Mouse (Mus musculus): ENCODE results near the gene Ggta1. TPM values are rescaled to one million over a fixed set of nuclear protein-coding genes. Genes with fewer than 3 reads are reported as not detected.

Ggta1 gene
- polyA plus RNA-seq, 1 experiment = 0.68 TPM

DNA sequence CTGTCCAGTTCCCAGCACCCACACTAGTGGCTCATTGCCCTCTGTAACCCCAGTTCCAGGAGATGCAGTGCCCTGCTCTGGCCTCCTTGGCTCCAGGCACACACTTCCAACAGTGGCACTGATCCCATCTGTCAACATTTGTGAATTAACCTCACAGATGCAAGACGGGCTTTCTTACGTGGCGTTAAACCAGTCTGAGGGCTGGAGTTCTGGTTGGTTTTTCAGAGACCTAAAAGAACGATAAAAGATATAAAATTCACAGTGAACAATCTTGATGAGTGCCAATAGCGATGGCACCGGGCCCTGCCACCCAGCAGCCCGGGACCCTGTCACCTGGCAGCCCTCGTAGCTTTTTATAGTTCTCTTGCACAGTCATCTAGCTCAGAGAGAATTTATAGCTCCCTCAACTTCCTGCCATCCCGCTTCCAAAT, 77.6 kb downstream of the Ggta1 start:
- Histone ChIP-seq H3K4me1 (ENCODE audit: control insufficient read depth, insufficient read depth, low read length) (no peaks in the 10 kb centered on the region), H3K4me3 (ENCODE audit: control insufficient read depth, low read depth, low read length) (no peak overlapping the region), H3K27me3 (ENCODE audit: control insufficient read depth, insufficient read depth, low read length) (no peaks in the 10 kb centered on the region; the same call in 1 of the 2 replicates)

DNA sequence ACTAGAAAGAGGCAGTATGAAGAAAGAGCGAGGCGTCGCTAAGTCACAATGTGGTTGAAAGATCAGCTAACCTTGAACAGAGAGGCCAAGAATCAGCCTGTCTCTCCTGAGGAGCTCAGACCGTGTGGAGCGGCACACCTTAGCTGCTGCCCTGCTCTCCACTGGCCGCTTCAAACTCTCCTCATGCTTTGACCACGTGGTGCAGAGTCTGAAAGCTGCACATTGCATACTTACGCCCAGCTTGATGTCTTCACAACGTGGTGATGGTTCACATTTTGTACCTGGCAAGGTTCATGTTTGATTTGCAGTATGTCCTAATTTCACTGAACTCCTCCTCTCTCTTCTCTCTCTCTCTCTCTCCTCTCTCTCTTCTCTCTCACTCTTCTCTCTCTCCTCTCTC, 83.7 kb downstream of the Ggta1 start:
- no peaks in the 10 kb centered on the region for H3K4me1 ChIP-seq (ENCODE audit: control insufficient read depth, insufficient read depth, low read length)
- TF ChIP-seq POLR2A (IDR thresholded peaks at IDR 0.05; ENCODE audit: control insufficient read depth, low read depth, low read length) (no peak), CTCF (IDR thresholded peaks at IDR 0.05; ENCODE audit: control insufficient read depth, insufficient read depth, insufficient replicate concordance, low read depth, low read length) (no peak)
- no peak overlapping the region for H3K4me3 ChIP-seq (ENCODE audit: control insufficient read depth, low read depth, low read length)
- H3K27me3 ChIP-seq (ENCODE audit: control insufficient read depth, insufficient read depth, low read length) = no peaks in the 10 kb centered on the region; the same call in 1 of the 2 replicates
- no peak overlapping the region for H3K27ac ChIP-seq (ENCODE audit: control insufficient read depth, insufficient read depth, low read depth, low read length)
- H3K36me3 ChIP-seq (ENCODE audit: control insufficient read depth, insufficient read depth, low read length) = no peaks in the 10 kb centered on the region

More for the DNA sequence above, 77.6 kb downstream of the Ggta1 start:
- TF ChIP-seq POLR2A (IDR thresholded peaks at IDR 0.05; ENCODE audit: control insufficient read depth, low read depth, low read length) (no peak), CTCF (IDR thresholded peaks at IDR 0.05; ENCODE audit: control insufficient read depth, insufficient read depth, insufficient replicate concordance, low read depth, low read length) (no peak)
- Histone ChIP-seq H3K36me3 (ENCODE audit: control insufficient read depth, insufficient read depth, low read length) (no peaks in the 10 kb centered on the region), H3K27ac (ENCODE audit: control insufficient read depth, insufficient read depth, low read depth, low read length) (no peak overlapping the region)

- Histone ChIP-seq H3K4me3 (ENCODE audit: control insufficient read depth, low read depth, low read length) (no peak overlapping the region), H3K27ac (ENCODE audit: control insufficient read depth, insufficient read depth, low read depth, low read length) (no peak overlapping the region), H3K27me3 (ENCODE audit: control insufficient read depth, insufficient read depth, low read length) (no peaks in the 10 kb centered on the region), H3K4me1 (ENCODE audit: control insufficient read depth, insufficient read depth, low read length) (no peaks in the 10 kb centered on the region), H3K36me3 (ENCODE audit: control insufficient read depth, insufficient read depth, low read length) (no peaks in the 10 kb centered on the region)
- TF ChIP-seq CTCF (IDR thresholded peaks at IDR 0.05; ENCODE audit: control insufficient read depth, insufficient read depth, insufficient replicate concordance, low read depth, low read length) = no peak
Observed at GRCm38 (mm10) chr2:35377600-35377999, 85.4 kb downstream of the Ggta1 start.

DNA sequence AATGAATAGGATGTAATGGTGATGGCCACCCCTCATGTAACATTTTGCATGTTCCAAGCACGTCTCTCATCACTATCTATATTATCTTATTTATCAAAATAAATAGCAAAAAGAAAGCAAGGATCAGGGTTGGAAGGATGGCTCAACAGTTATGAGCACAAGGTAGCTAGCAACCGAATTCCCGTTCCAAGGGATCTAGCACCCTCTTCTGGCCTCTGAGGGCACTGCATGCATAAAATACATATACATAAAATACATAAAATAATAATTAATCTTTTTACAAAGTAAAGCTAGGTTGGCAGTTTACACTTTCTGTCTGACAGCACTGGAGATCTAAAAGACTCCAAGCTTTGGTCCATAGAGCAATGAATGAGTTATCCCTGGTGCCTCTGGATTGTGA, 90.0 kb downstream of the Ggta1 start:
- TF ChIP-seq CTCF (IDR thresholded peaks at IDR 0.05; ENCODE audit: control insufficient read depth, insufficient read depth, insufficient replicate concordance, low read depth, low read length) (peak; percentile 45; the same call in 1 of the 2 replicates), POLR2A (IDR thresholded peaks at IDR 0.05; ENCODE audit: control insufficient read depth, low read depth, low read length) (no peak)
- H3K27me3 ChIP-seq (ENCODE audit: control insufficient read depth, insufficient read depth, low read length) = no peaks in the 10 kb centered on the region
- H3K27ac ChIP-seq (ENCODE audit: control insufficient read depth, insufficient read depth, low read depth, low read length) = no peak overlapping the region
- H3K4me3 ChIP-seq (ENCODE audit: control insufficient read depth, low read depth, low read length) = no peak overlapping the region
- no peaks in the 10 kb centered on the region for H3K4me1 ChIP-seq (ENCODE audit: control insufficient read depth, insufficient read depth, low read length)
- no peaks in the 10 kb centered on the region for H3K36me3 ChIP-seq (ENCODE audit: control insufficient read depth, insufficient read depth, low read length)

- no peak for TF ChIP-seq POLR2A (IDR thresholded peaks at IDR 0.05; ENCODE audit: control insufficient read depth, low read depth, low read length)
- no peak for TF ChIP-seq CTCF (IDR thresholded peaks at IDR 0.05; ENCODE audit: control insufficient read depth, insufficient read depth, insufficient replicate concordance, low read depth, low read length)
- no peaks in the 10 kb centered on the region for H3K4me1 ChIP-seq (ENCODE audit: control insufficient read depth, insufficient read depth, low read length)
- no peaks in the 10 kb centered on the region for H3K36me3 ChIP-seq (ENCODE audit: control insufficient read depth, insufficient read depth, low read length)
- H3K27ac ChIP-seq (ENCODE audit: control insufficient read depth, insufficient read depth, low read depth, low read length) = no peak overlapping the region
- no peak overlapping the region for H3K4me3 ChIP-seq (ENCODE audit: control insufficient read depth, low read depth, low read length)
- H3K27me3 ChIP-seq (ENCODE audit: control insufficient read depth, insufficient read depth, low read length) = no peaks in the 10 kb centered on the region
Observed at GRCm38 (mm10) chr2:35370686-35371085, 92.3 kb downstream of the Ggta1 start.

- Histone ChIP-seq H3K36me3 (ENCODE audit: control insufficient read depth, insufficient read depth, low read length) (no peaks in the 10 kb centered on the region), H3K4me3 (ENCODE audit: control insufficient read depth, low read depth, low read length) (peak within 1 kb of the TSS; percentile 32), H3K27ac (ENCODE audit: control insufficient read depth, insufficient read depth, low read depth, low read length) (no peak within 1 kb of the TSS), H3K27me3 (ENCODE audit: control insufficient read depth, insufficient read depth, low read length) (no peaks in the 10 kb centered on the region), H3K4me1 (ENCODE audit: control insufficient read depth, insufficient read depth, low read length) (no peaks in the 10 kb centered on the region)
- no peak for TF ChIP-seq POLR2A (IDR thresholded peaks at IDR 0.05; ENCODE audit: control insufficient read depth, low read depth, low read length)
Observed at GRCm38 (mm10) chr2:35367629-35368028, 95.4 kb downstream of the Ggta1 start, which contains the start of gene 4930568D16Rik. Gene 4930568D16Rik, minus strand, starts transcription at chr2:35367729.

Other genes with a start within 250 kb of the Ggta1 start
- gene Gsn, start 206.9 kb downstream of the Ggta1 start, polyA plus RNA-seq (2012; rRNA removed) = 49.9 and 88.6 TPM in 2 replicates
- gene Stom, start 126.3 kb downstream of the Ggta1 start, polyA plus RNA-seq (2012; rRNA removed) = 20.1 and 23.0 TPM in 2 replicates
- gene 4930568D16Rik, start 95.5 kb downstream of the Ggta1 start, polyA plus RNA-seq (2012; rRNA removed) = 4.1 and 7.1 TPM in 2 replicates
- gene 4930402F06Rik, start 66.1 kb downstream of the Ggta1 start, polyA plus RNA-seq (2012; rRNA removed) = 3.3 and 4.5 TPM in 2 replicates
- gene Dab2ip, start 95.0 kb upstream of the Ggta1 start, polyA plus RNA-seq (2012; rRNA removed) = 28.5 and 30.9 TPM in 2 replicates